Mouse (Mus musculus): ENCODE results near the gene Atp5mpl.

The Atp5mpl gene

GRCm38 (mm10) chr12:111966683-111967173, at the start of gene Atp5mpl:
TSS of gene Atp5mpl (minus strand) at chr12:111966977.
- peak; percentile 99 for DNase-seq (ENCODE audit: low spot score)

GRCm38 (mm10) chr12:112016346-112016745, 49.6 kb upstream of the Atp5mpl start:
- DNase-seq (ENCODE audit: low spot score), result peak; percentile 35

- peak; percentile 41 for DNase-seq (ENCODE audit: low spot score)
These were observed 46.6 kb upstream of the Atp5mpl start for GRCm38 (mm10) chr12:112013271-112013801.

GRCm38 (mm10) chr12:112012511-112013270, 45.9 kb upstream of the Atp5mpl start:
- peak; percentile 54 for DNase-seq (ENCODE audit: low spot score)

GRCm38 (mm10) chr12:112001223-112001622, 34.4 kb upstream of the Atp5mpl start:
- DNase-seq (ENCODE audit: low spot score), result peak; percentile 85

- peak; percentile 33 for DNase-seq (ENCODE audit: low spot score)
These were observed 33.0 kb upstream of the Atp5mpl start for GRCm38 (mm10) chr12:111999735-112000134.

GRCm38 (mm10) chr12:111995161-111995560, 28.4 kb upstream of the Atp5mpl start:
- no peak for DNase-seq (ENCODE audit: low spot score)

- no peak for DNase-seq (ENCODE audit: low spot score)
These were observed 25.8 kb upstream of the Atp5mpl start for GRCm38 (mm10) chr12:111992626-111993025.

- no peak for DNase-seq (ENCODE audit: low spot score)
These were observed 20.0 kb upstream of the Atp5mpl start for GRCm38 (mm10) chr12:111986756-111987155.

GRCm38 (mm10) chr12:111983165-111983564, 16.4 kb upstream of the Atp5mpl start:
- DNase-seq (ENCODE audit: low spot score), result no peak

GRCm38 (mm10) chr12:111981831-111982230, 15.1 kb upstream of the Atp5mpl start:
- DNase-seq (ENCODE audit: low spot score), result no peak

GRCm38 (mm10) chr12:111980887-111981367, 14.2 kb upstream of the Atp5mpl start, which contains the start of gene Rd3l:
TSS of gene Rd3l (minus strand) at chr12:111981317.
- DNase-seq (ENCODE audit: low spot score), result no peak

- no peak for DNase-seq (ENCODE audit: low spot score)
These were observed 11.5 kb upstream of the Atp5mpl start for GRCm38 (mm10) chr12:111978274-111978673.

GRCm38 (mm10) chr12:111977138-111977537, 10.4 kb upstream of the Atp5mpl start:
- DNase-seq (ENCODE audit: low spot score), result no peak

- DNase-seq (ENCODE audit: low spot score), result no peak
These were observed 7.8 kb upstream of the Atp5mpl start for GRCm38 (mm10) chr12:111974578-111974977.

- DNase-seq (ENCODE audit: low spot score), result no peak
These were observed 5.7 kb upstream of the Atp5mpl start for GRCm38 (mm10) chr12:111972504-111972903.

- DNase-seq (ENCODE audit: low spot score), result peak; percentile 55
These were observed 4.5 kb upstream of the Atp5mpl start, which contains the start of gene Tdrd9 for GRCm38 (mm10) chr12:111971231-111971686. TSS of gene Tdrd9 (plus strand) at chr12:111971559.

GRCm38 (mm10) chr12:111970085-111970484, 3.3 kb upstream of the Atp5mpl start:
- no peak for DNase-seq (ENCODE audit: low spot score)

GRCm38 (mm10) chr12:111963339-111963738, 3.4 kb downstream of the Atp5mpl start:
- DNase-seq (ENCODE audit: low spot score), result no peak

GRCm38 (mm10) chr12:111958101-111958865, 8.5 kb downstream of the Atp5mpl start:
- DNase-seq (ENCODE audit: low spot score), result peak; percentile 86

- no peak for DNase-seq (ENCODE audit: low spot score)
These were observed 10.6 kb downstream of the Atp5mpl start for GRCm38 (mm10) chr12:111956173-111956572.

- DNase-seq (ENCODE audit: low spot score), result no peak
These were observed 15.1 kb downstream of the Atp5mpl start for GRCm38 (mm10) chr12:111951701-111952100.

Measured in testis, postnatal 10 days (tissue).